Comparison of ENCODE assay signal across 8 mouse cellular contexts in genomic region chr4:126609606-126610181, GRCm38 (mm10). TPM values are rescaled to one million over a fixed set of nuclear protein-coding genes. Genes with fewer than 3 reads are reported as not detected.
A peak's percentile ranks its signal among the peaks of the same experiment; 100 is the strongest.
DNase-seq lines count a peak whose midpoint lies in the region; ATAC-seq and TF ChIP-seq lines count a peak whose summit lies in the region.

Gene 5730409E04Rik, plus strand, starts transcription at chr4:126609818.

- TF ChIP-seq CTCF in lung, embryonic 14.5 days (IDR thresholded peaks at IDR 0.05; ENCODE audit: low read depth): no peak

- no peaks in the 10 kb centered on the region for H3K27me3 ChIP-seq in lung, embryonic 14.5 days (ENCODE audit: insufficient read depth, low read length)

- H3K9ac ChIP-seq in ES-E14 (ENCODE audit: insufficient read depth, low read depth, low read length, poor library complexity, severe bottlenecking): peak within 1 kb of the TSS; percentile 86
- H3K9ac ChIP-seq in lung, embryonic 14.5 days: peak within 1 kb of the TSS; percentile 83

- in situ Hi-C loops in ES-E14 (cut with MboI; ENCODE audit: low sequenced_read_pairs in 2 of 2, unreplicated experiment in 2 of 2): loop anchor here in 1 of 2 experiments (10.0 kb wide), 1 partner anchor 125 kb away; the partner anchor contains the start of gene Tfap2e

- 0 out of 2 replicates have a peak within 1 kb of the TSS, but pooled peaks have one; percentile 25 for H3K27ac ChIP-seq in ES-E14 (ENCODE audit: insufficient read depth, low read depth, low read length, poor library complexity, severe bottlenecking)
- H3K27ac ChIP-seq in lung, embryonic 14.5 days (ENCODE audit: low read depth): peak within 1 kb of the TSS; percentile 48

- H3K9me3 ChIP-seq in ES-E14 (ENCODE audit: control insufficient read depth, insufficient read depth, low read depth, low read length): no peaks in the 10 kb centered on the region
- no peaks in the 10 kb centered on the region for H3K9me3 ChIP-seq in lung, embryonic 14.5 days (ENCODE audit: low read depth, low read length)

- H3K4me3 ChIP-seq in ES-E14 (ENCODE audit: insufficient read depth in 1 of 2, low read depth in 1 of 2, low read length in 2 of 2, poor library complexity in 1 of 2, severe bottlenecking in 1 of 2): peak within 1 kb of the TSS; percentile 64 to 89
- peak within 1 kb of the TSS; percentile 60 for H3K4me3 ChIP-seq in lung, embryonic 14.5 days (ENCODE audit: low read depth, low read length)

- peak; percentile 38 to 61; a peak in 3 of 4 replicates for ATAC-seq in hematopoietic stem cell, adult 5-6 weeks (replicated peaks in 1 of 2; ENCODE audit: insufficient read depth in 1 of 2, low FRiP score in 2 of 2, low TSS enrichment in 1 of 2, low read depth in 1 of 2, poor library complexity in 2 of 2, severe bottlenecking in 2 of 2)
- ATAC-seq in lung, embryonic 14.5 days (ENCODE audit: insufficient read depth): peak; percentile 96
- peak; percentile 18; the same call in 1 of the 2 replicates for ATAC-seq in neutrophil, adult 5-6 weeks (ENCODE audit: extremely low read depth, insufficient number of reproducible peaks, low FRiP score, poor library complexity, severe bottlenecking)

- H3K4me2 ChIP-seq in lung, embryonic 14.5 days: peak within 1 kb of the TSS; percentile 71

- under 1% methylated on average over 48 of the region's 48 CpGs for WGBS in lung, embryonic 14.5 days

- H3K36me3 ChIP-seq in ES-E14 (ENCODE audit: control insufficient read depth, insufficient read depth, low read length, poor library complexity, severe bottlenecking): no peaks in the 10 kb centered on the region
- peaks cover 7% of the 10 kb centered on the region; the same call in 1 of the 2 replicates for H3K36me3 ChIP-seq in lung, embryonic 14.5 days (ENCODE audit: insufficient read depth)

- DNase-seq in ES-E14 (ENCODE audit: low read depth, low spot score): no peak
- DNase-seq in cerebellum, adult 8-10 months: peak; percentile 92
- peak; percentile 81 to 83 for DNase-seq in frontal cortex, adult 2 months (ENCODE audit: extremely low spot score in 1 of 2, low spot score in 1 of 2)
- peak; percentile 47 for DNase-seq in layer of hippocampus, adult 9-10 months (ENCODE audit: low spot score)
- DNase-seq in lung, embryonic 14.5 days: peak; percentile 80
- peak; percentile 7 for DNase-seq in thymus, postnatal 0 days (ENCODE audit: low spot score)

- peaks cover 0 to 7% of the 10 kb centered on the region in 2 experiments; a peak in 1 of 4 replicates for H3K4me1 ChIP-seq in ES-E14 (ENCODE audit: control insufficient read depth in 2 of 2, insufficient read depth in 2 of 2, low read length in 2 of 2, poor library complexity in 1 of 2)
- H3K4me1 ChIP-seq in lung, embryonic 14.5 days (ENCODE audit: insufficient read depth): no peaks in the 10 kb centered on the region

TF ChIP-seq in ES-E14, 5 proteins besides CTCF, POLR2A, EP300 and RAD21:
- TF ChIP-seq ZC3H11A (IDR thresholded peaks at IDR 0.05; ENCODE audit: borderline replicate concordance, low read depth, low read length): no peak
- no peak for TF ChIP-seq CHD2 (IDR thresholded peaks at IDR 0.05; ENCODE audit: low read depth, low read length)
- TF ChIP-seq HCFC1 (IDR thresholded peaks at IDR 0.05; ENCODE audit: borderline replicate concordance, insufficient read depth, low read length): no peak
- TF ChIP-seq MAFK (IDR thresholded peaks at IDR 0.05; ENCODE audit: insufficient read depth, low read depth, low read length): no peak
- TF ChIP-seq ZNF384 (IDR thresholded peaks at IDR 0.05; ENCODE audit: low read depth, low read length): no peak

RNA-seq across cellular contexts. Expression of gene 5730409E04Rik, which starts in this region (rescaled TPM):
- total RNA-seq in ES-E14 (2012; rRNA removed): 1.4 and 1.7 TPM in 2 replicates
- 50.9 and 53.0 TPM in 2 replicates for polyA plus RNA-seq in frontal cortex, adult 2 months (2012; rRNA removed)
- 7.6 and 15.5 TPM in 2 replicates for total RNA-seq in hematopoietic stem cell, adult 5-6 weeks (2017)
- 2.7 and 3.2 TPM in 2 replicates for polyA plus RNA-seq in lung, embryonic 14.5 days (2014; fragmentation: Nextera tagmentation; extraction: Ambion mirVana)
- 0.74 TPM in 1 of 2 replicates, not detected in the other for total RNA-seq in neutrophil, adult 5-6 weeks (2017)
- 1.1 and 1.7 TPM in 2 replicates for polyA plus RNA-seq in thymus, postnatal 0 days (2015; fragmentation: Nextera tagmentation; extraction: Ambion mirVana)

Comparison
In these comparisons a context has a peak if more than half of its experiments do, and no peak if none do; other contexts are left out.
1. RNA of gene 5730409E04Rik (polyA plus RNA-seq): 50.9 to 53.0 TPM in frontal cortex, adult 2 months; 2.7 to 3.2 TPM in lung, embryonic 14.5 days and 1.1 to 1.7 TPM in thymus, postnatal 0 days; every median in the first group is over 10 times any median in the second.
2. Peak in ATAC-seq in neutrophil, adult 5-6 weeks; RNA of the gene not detected or under 1 TPM.
3. ATAC-seq: peak in every context shown above with its lines; median percentile 96 in lung, embryonic 14.5 days; 50 in hematopoietic stem cell, adult 5-6 weeks; 18 in neutrophil, adult 5-6 weeks.